Mouse (Mus musculus) lung, postnatal 0 days (tissue): ENCODE results near the gene Ncapd3.

ENCODE experiments used
- CTCF ChIP-seq: IDR thresholded peaks from 2 replicates; pipeline ENCODE4 v1.5.1; 2016; ENCODE audit warnings: antibody characterized with exemption, mild to moderate bottlenecking
- EP300 ChIP-seq: IDR thresholded peaks from 2 replicates; pipeline ENCODE4 v1.6.1; 2016; ENCODE audit warnings: antibody characterized with exemption, mild to moderate bottlenecking, control low read depth

- TF ChIP-seq CTCF (no peak), EP300 (no peak)
Measured at GRCm38 (mm10) chr9:26993900-26994299, 36.1 kb upstream of the Ncapd3 start.
